Mouse (Mus musculus) cerebellum, adult 11-12 months (tissue): ENCODE measurements around the gene A130010J15Rik.
A peak's percentile ranks its signal among the peaks of the same experiment; 100 is the strongest.

Source experiments
- DNase-seq: peaks from one replicate; pipeline ENCODE4 v3.0.0; 2022

Gene A130010J15Rik

DNA sequence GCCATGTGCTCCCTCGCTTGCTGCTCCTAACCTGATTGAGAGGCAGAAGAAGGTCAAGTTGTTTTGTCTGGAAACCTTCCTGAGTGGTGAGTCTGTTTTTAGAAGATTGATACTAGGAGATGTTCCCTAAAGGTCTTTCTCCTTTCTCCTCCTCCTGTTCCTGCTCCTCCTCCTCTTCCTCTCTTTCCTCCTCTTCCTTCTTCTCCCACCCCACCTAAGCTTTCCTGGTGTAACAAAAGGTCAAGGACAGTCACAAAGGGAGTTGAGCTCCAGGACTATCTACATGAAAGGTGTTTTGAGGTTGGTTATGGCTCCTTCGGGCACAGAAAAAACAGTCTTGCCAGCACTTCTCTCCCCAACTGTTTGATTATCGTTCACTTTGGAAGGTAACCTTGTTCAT lies at the start of gene A130010J15Rik:
A130010J15Rik (plus strand) TSS at position 301 of the 400 bp plus-strand sequence.
- no peak for DNase-seq

DNA sequence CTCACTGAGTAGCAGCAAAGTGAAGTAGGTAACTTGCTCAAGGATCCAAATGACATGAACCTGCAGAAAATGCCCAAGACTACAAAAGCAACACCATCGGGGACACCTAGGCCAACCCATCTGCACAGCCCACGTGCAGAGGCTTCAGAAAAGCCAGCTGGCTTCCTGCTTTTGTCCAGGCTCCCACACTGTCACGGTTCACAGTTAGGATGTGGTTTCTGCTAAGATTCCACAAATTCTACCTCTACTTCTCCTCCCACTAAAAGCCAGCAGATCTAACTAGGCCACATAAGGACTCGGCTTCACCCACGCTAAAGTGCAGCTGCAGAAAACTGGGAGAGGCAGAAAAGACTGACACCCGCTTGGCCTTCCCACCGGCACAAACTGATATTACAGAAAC lies 45.1 kb upstream of the A130010J15Rik start:
- no peak for DNase-seq

DNA sequence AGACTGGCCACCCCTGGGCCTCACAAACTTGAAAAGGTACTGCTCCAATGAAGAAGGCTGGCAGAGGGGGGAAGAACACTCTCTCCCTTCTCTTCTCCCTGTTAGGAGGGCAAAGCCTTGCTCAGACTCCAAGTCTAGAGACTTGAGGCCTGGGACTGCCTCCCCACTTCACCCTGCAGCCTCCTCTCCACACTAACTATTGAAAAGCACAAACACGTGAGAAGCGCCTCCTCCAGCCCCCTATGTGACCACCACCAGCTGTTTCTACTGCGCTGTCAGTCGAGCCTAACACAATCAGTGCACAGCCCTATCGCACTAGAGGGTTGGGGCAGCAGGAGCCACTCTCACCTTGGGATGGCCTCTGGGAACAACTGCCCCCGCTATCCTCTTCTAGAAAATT lies 44.6 kb upstream of the A130010J15Rik start:
- no peak for DNase-seq

DNA sequence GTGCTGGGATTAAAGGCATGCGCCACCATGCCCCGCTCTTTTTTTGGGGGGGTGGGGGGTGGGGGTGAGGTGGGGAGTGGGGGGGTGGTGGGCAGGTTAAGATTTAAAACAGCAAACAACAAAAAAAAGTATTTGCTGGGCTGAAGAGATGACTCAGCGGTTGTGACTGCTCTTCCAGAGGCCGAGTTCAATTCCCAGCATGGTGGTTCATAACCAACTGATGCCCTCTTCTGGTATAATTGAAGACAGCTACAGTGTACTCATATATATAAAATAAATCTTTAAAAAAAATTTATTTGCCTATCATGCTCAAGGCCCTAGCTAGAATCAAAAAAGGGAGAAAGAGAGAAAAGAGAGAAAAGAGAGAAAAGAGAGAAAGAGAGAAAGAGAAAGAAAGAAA lies 42.0 kb upstream of the A130010J15Rik start:
- DNase-seq = no peak

DNA sequence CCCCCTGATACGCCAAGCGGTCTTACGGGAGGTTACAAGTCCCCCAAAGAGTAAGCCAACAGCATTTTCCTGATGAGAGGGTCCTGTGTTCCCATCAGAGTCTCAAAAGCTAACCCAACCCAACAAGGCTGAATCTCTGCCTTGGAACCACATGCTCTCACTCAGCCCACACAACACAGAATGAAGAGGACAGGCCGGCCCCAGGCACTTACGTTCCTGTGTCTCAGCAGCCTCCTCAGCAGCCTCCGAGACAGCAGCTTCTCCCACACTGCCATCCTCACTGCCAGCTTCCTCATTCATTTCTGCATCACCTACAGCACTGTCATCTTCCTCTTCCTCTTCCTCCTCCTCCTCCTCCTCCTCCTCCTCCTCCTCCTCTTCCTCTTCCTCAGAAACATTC lies 39.8 kb upstream of the A130010J15Rik start:
- no peak for DNase-seq

DNA sequence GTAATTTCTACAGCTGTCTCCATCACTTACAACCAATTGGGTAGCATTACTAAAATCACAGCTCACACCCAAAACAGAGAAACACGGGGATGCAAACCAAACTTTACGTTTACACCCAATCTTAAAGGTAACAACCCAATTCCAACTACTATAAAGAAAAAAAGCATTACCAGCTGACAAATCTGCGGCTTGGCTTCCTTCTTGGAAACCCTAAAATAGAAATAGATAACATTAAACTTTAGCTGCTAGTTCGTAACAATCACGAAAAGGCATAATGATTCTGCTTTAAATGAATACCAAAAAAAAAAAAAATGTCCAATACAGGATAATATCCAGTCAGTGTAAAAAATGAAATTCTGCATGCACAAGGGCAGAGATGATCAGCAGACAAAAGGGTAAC lies 38.5 kb upstream of the A130010J15Rik start:
- DNase-seq = no peak

DNA sequence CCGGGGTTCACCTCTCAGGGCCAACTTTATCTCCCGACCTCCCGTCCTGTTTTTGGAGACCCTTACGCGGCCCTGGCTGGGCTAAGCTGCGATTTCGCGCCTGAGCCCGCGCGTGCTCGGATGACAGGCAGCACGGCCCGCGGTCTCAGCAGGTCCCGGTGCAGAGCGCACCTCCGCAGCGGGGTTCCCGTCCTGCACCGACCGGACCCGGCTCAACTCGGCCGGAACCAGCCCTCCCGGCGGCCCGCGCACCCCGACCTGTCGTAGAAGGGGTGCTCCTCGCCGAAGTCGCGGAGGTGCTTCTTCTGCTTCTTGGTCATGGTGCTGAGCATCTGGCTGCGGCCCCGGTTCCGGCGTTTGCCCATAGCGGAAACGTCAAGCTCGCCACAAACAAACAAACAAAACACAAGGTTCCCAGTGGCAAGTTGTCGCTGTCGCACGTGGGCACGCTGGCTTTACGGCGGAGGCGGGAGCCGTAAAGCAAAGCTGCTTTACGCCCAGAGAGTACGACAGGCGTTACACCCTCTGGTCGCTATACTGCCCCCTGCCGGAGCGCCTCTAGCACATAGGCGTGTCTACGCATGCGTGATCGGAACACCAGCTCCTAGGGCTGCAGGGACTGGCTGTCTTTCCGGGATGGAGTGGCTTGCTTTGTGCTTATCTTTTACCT lies 37.9 kb upstream of the A130010J15Rik start, which contains the start of gene Diexf:
Diexf (minus strand) TSS at position 487 of the 670 bp plus-strand sequence.
- peak; percentile 94 for DNase-seq

DNA sequence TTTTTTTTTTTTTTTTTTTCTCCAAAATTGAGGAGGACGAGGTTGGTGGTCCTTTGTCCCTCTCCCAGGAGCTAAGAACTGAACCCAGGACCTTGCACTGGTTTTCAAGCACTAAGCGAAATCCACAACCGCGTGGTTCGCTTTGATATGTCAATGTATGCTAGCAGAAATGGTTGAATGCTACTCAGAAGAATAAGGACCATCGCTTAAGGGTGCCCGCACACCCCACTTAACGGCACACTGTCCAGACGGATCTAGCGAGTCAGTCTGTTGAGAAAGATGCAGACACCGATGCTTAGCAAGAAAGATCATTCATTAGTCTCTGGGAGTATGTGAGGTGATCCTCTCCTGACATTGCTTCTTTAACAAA lies 37.4 kb upstream of the A130010J15Rik start:
- no peak for DNase-seq

DNA sequence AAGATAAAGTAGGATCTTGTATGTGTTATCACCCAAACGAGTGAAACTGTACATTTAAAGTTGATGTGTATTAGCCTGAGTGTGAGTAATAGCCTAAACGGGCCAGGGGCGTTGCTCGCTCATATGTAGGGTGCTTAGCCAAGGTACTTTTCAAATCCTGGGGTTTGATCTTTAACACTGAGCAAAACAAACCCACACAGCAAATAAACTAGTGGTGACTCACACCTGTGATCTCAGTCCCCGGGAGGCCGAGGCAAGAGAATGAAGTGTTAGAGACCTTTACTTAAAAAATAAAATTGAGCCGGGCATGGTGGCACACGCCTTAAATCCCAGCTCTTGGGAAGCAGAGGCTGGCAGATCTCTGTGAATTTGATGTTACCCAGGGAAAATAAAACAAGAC lies 37.0 kb upstream of the A130010J15Rik start:
- DNase-seq = no peak

DNA sequence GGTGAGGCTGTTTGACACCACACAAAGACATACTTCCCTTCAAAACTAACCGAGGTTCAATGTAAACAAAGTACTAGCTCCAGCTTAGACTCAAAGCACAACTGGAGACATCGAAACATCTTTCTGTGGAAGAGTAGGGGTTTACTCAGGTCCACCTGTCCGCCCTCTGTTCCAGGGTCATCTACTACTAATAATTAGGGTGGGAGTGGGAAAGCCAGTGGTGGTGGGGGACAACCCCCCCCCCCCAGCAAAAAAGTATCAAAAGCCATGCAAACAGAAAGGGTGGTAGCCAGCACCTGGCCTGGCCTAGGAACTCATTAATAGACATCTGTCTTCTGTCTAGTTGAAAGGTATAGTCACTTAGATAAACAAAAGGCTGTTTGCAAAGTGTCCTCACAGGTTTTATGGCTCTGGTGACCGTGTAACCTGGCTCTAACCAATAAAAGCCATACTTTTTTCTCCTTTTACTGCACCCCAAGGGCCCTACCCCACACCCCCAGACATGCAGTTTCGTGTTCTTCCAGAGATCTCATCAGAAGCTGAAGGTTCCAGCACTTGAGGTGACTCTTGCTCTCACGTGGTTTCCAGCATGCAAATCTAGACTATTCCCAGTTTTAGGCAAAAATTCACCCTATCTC lies 36.4 kb upstream of the A130010J15Rik start:
- no peak for DNase-seq

DNA sequence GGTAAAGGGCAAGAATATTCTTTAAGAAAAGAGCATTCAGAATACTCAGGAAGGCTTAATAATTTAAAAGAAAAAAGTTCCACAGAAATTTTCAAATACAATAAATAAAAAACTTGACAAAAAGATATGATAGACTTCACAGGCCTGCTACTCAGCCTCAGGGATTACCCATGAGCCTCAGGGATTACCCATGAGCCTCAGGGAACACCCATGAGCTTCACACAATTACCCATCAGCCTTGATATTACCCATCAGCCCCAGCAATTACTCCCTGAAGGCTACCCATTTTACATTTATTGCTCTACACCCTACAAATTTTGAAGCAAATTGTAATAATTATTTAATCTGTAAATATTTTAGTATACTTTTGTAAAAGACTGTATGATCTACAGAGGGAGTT lies 35.5 kb upstream of the A130010J15Rik start:
- DNase-seq = no peak

DNA sequence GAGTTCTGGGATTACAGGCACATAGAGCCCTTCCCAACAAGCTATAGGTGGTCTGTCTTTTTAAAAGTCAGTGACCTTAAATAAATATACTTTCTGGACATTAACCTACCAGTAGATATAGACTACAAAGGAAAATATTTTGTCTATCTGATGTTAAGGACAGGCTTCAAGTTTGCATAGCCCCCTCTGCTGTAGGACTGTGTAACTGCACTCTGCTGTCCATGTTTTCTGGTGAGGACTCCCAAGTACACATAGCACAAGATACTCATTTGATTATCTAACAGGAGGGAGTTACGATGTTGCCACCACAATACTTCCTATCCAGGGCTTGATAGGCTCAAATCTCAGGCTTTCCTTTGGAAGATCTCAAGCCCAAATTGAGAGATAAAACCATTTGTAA lies 34.1 kb upstream of the A130010J15Rik start:
- DNase-seq = no peak

DNA sequence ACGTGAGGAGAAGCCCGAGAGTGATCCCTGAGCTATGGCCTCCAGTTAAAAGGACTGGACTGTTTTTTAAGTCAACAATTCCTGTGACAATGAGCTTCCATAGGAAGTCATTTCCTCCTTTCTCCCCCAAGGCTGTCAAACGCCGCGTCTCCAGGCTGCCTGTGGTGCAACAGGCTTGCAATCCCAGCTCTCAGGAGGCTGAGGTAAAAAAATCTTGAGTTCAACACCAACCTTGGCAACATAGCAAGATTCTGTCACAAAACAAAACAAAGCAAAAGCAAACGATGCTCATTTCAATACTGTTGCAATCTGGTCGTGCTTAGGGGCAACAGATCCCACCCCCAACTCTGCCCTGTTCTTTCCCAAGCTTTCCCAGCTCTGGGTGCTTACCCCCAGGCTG lies 29.8 kb upstream of the A130010J15Rik start:
- DNase-seq = no peak

DNA sequence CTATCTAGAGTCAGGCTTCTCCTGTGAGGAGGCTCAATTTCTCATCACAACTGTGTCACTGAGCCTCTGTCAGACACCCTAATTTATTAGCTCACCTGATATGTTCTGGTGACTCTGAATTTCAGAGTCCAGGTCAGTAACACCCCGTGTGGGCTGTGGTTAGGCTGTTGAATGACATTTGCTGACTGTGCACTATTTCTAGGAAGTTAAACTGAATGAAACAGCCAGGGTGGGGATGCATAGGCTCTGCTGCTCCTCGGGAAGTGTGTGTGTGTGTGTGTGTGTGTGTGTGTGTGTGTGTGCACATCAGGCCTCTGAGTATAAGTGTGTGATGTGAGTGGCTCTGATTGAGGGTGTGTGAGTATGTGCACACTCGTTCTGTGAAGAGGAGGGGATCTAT lies 29.2 kb upstream of the A130010J15Rik start:
- DNase-seq = no peak

DNA sequence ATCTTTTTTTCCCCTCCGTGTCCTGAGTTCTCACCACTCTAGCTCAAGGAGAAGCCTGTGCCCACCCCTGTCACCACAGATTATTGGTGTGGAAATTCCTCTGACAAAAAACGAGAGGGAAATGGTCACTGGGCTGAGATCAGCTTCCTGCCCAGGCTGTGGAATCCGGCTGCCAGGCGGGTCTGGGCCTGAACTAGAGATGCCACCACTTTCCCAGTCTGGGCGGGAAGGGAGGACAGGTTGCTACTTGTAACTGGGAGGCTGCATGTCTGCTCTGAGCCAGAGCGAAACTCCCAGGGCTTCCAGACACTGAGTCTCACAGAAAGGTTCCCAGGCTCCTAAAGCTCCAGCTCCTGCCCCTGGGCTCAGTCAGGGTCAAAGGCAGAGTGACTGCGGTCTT lies 26.7 kb upstream of the A130010J15Rik start:
- DNase-seq = no peak

DNA sequence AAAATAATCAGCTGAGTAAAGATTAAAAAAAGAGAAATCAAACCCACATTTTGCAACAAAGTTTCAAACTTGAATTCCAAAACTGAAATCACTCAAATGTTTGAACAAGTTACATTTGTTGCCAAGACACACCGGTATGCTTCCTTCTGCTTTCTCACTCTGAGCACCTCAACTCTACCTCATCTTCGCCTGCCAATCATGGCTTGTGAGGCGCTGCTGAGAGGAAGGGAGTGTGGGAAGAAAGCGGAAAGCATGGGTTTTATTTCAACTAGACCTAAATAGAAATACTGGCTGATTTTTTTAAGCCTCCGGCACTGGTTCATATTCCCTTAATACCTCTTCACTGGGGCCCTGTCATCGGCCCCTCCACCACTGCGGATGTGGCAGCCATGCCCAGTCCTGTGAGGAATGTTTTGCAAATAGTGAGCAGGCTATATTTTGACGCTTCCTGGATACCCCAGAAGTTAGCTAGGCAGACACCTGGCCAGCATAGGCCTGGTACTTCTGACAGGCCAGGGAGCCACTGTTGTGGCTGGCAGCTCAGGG lies 25.3 kb upstream of the A130010J15Rik start:
- DNase-seq = no peak

DNA sequence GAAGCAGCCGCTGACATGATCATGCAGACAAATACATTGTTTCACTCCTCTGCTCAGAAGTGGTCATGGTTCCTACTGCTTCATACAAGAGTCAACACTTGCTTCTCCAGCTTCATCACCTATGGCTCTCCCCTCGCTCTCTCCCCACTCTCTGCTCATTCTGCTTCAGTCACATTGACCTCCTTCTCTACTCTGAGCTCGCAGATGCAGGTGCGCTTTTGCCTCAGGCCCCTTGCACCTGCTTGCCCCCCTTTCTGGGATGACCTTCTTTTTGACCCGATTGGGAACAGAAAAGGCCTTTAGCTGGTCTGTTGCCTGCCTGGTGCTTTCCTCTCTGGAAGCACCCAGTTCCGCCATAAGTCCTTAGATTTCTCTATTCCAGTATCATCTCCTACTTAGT lies 23.3 kb upstream of the A130010J15Rik start:
- DNase-seq = peak; percentile 31

DNA sequence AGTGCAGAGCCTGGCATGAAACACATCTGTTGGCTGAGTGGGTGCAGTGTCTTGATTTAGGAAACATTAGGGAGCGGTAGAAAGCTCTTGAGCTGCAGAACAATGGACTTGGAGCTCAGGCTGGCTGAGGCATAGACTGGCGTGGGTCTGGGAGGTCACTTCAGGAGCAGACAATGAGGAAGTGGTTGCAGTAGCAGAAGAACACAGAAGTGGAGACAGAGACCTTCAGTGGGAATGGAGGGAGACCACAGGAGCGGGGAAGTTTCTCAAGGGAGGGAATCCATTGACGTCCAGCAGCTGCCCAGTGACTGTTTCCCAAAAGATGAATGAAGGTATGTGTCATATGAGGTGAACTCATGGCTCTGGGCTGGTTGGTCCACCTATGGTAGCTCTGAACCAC lies 22.7 kb upstream of the A130010J15Rik start:
- no peak for DNase-seq

DNA sequence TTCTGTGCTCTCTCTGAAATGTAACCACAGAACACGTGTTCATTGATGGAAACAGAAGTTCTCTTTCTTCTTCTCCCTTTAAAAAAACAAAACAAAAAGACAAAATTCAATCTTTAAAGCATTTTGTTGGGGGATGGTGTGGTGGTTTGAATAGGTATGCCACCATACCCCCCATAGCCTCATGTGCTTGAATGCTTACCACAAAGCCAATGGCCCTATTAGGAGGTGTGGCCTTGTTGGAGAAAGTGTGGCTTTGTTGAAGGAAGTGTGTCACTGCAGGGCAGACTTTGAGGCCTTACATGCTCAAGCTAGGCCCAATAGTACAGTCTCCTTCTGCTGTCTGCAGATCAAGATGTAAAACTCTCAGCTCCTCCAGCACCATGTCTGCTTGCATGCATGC lies 21.4 kb upstream of the A130010J15Rik start:
- no peak for DNase-seq

DNA sequence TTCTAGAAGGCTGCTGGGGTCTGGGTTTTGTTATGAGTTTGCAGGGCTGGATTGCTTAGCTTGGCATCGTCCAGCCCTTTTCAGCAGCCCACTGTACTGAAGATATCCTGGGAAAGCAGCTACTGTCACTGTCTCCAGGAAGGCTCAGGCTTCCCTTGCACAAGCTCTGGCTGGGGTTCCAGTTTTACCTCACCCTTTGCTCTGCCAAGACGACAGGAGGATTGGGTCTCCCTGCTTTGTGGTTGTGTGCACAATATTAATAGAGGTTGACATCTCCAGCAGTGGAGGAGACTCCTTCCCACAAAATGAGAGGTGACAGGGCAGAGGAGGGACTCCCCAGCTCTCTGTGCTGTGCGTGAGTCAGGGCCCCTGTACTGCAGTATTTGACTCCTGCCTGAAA lies 18.6 kb upstream of the A130010J15Rik start:
- DNase-seq = no peak

DNA sequence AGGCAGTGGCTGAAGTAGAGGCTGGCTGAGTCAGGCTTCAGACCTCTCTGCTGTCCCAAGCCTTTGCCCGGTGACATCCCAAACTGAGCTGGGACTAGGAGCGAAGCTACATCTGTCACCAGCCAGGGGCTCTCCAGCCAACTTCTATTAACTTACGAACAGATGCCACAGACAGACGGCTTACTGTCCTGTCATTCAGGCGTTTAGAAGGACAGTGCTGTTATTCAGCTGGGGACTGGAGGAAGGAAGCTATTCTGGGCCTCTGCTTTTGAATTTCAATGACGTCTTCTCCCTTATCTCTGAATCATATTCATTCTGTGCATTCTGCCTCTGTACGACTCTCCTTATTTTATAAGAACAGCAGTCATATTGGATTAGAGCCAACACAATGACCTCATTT lies 16.7 kb upstream of the A130010J15Rik start:
- no peak for DNase-seq

DNA sequence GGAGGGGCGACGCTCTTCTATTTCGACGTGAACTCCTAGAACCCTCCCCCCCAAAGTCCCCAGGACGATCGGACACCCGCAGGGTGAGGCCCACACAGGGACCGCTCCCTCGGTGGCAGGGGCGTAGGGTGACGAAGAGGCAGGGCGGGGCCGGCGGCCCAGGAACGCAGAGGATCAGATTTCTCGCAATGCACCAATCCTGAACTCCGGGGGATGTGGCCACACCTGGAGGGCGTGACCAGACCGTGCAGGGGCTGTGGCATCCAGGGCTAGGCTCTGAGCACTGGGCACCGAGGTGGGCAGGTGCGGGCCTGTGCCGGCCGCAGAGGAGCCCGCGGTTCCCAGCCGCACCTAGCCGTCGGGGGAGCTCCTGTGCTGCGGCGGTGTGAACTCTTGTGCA lies 15.0 kb upstream of the A130010J15Rik start, which contains the start of gene Irf6:
Irf6 (plus strand) TSS at position 240 of the 400 bp plus-strand sequence.
- no peak for DNase-seq

DNA sequence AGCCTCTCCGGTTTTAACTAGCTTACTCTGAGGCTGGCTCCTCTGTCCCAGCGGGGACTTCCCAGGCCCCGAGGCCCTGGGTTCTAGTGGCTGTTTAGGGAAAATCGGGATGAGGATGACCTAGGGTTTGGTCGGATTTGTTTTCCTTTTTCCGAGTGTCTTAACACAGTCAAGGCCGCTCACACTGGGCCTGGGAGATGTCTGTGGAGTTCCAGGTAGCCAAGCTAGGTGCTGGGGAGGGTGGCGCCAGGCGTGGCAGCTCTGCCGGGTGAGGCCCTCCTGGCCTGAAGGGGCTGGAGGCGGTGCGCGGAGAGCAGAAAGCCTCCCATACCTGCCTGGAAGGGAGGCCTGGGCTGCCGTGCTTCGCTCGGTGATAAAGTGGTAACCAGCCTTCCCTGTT lies 14.3 kb upstream of the A130010J15Rik start:
- no peak for DNase-seq

DNA sequence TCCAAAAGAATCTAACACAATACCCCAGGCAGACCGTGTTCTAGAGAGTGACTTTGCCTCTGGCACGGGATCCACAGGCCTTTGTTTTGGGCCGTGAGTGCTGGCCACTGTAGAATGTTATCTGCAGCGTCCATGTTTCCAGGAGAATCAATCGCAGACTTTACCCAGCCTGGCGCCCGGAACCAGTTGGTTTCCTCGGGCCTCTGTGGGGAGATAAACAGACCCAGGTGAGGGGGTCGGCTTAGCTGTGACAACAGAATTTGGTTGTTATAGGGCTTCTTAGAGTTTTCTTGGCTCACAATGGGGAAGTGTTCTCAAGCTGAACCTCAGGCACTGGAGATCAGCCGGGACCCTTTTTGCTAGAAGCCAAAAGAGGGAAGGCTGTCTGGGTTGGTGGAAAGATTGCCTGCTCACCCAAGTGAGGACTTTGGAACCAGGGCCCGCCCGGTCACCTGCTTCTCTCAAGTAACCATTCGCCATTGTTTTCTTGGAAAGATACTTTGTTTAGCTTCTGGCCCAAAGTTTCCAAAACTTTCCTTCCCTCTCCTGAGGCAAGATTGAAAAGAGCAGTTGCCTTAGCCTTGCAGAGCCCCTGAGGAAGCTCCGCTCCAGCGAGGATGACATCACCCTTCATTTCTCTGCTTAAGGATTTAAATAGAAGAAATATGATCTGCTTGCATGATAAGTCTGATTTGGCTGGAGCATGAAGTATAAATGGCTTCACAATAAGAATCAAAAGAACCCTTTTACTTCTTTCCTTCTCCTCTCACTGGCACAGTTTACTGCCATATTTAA lies 11.3 kb upstream of the A130010J15Rik start:
- no peak for DNase-seq
